Mouse (Mus musculus): ENCODE measurements around the gene Anapc15.

Anapc15 gene

GRCm38 (mm10) chr7:101851689-101852088 lies 11.8 kb upstream of the Anapc15 start:
- DNase-seq, result no peak

GRCm38 (mm10) chr7:101852846-101853245 lies 10.7 kb upstream of the Anapc15 start:
- no peak for DNase-seq

GRCm38 (mm10) chr7:101853816-101854215 lies 9.7 kb upstream of the Anapc15 start:
- DNase-seq, result no peak

GRCm38 (mm10) chr7:101857094-101857493 lies 6.4 kb upstream of the Anapc15 start, which contains the start of gene Folr2:
Gene Folr2, minus strand, starts transcription at chr7:101857194.
- no peak for DNase-seq

- DNase-seq, result no peak
Measured at GRCm38 (mm10) chr7:101858362-101858761, 5.2 kb upstream of the Anapc15 start.

- no peak for DNase-seq
Measured at GRCm38 (mm10) chr7:101860978-101861377, 2.5 kb upstream of the Anapc15 start.

GRCm38 (mm10) chr7:101862291-101862690 lies 1.2 kb upstream of the Anapc15 start:
- DNase-seq, result no peak

GRCm38 (mm10) chr7:101866491-101867265 lies 3.2 kb downstream of the Anapc15 start:
- DNase-seq, result no peak

GRCm38 (mm10) chr7:101867482-101867881 lies 4.0 kb downstream of the Anapc15 start:
- DNase-seq, result no peak

- DNase-seq, result no peak
Measured at GRCm38 (mm10) chr7:101868241-101869162, 5.0 kb downstream of the Anapc15 start.

GRCm38 (mm10) chr7:101869163-101869500 lies 5.6 kb downstream of the Anapc15 start:
- no peak for DNase-seq

- no peak for DNase-seq
Measured at GRCm38 (mm10) chr7:101870629-101871028, 7.1 kb downstream of the Anapc15 start, which contains the start of gene Folr1. Gene Folr1, minus strand, starts transcription at chr7:101870788.

GRCm38 (mm10) chr7:101871296-101871695 lies 7.8 kb downstream of the Anapc15 start:
- no peak for DNase-seq

- DNase-seq, result no peak
Measured at GRCm38 (mm10) chr7:101875978-101876377, 12.5 kb downstream of the Anapc15 start.

GRCm38 (mm10) chr7:101880855-101881254 lies 17.3 kb downstream of the Anapc15 start:
- no peak for DNase-seq

- DNase-seq, result peak; percentile 13
Measured at GRCm38 (mm10) chr7:101882413-101883154, 19.1 kb downstream of the Anapc15 start.

- no peak for DNase-seq
Measured at GRCm38 (mm10) chr7:101884160-101884559, 20.6 kb downstream of the Anapc15 start.

- no peak for DNase-seq
Measured at GRCm38 (mm10) chr7:101886274-101886673, 22.8 kb downstream of the Anapc15 start.

- no peak for DNase-seq
Measured at GRCm38 (mm10) chr7:101888460-101888859, 24.9 kb downstream of the Anapc15 start.

- DNase-seq, result no peak
Measured at GRCm38 (mm10) chr7:101895695-101896094, 32.2 kb downstream of the Anapc15 start.

- DNase-seq, result peak; percentile 98
Measured at GRCm38 (mm10) chr7:101896104-101897066, 32.9 kb downstream of the Anapc15 start.

Measured in liver (tissue).